Mouse (Mus musculus): ENCODE data around the gene Slco2b1. TPM values are rescaled to one million over a fixed set of nuclear protein-coding genes. Genes with fewer than 3 reads are reported as not detected.

Slco2b1 gene
- total RNA-seq (2023) = under 1 TPM; 0.27 to 0.47 TPM

DNA sequence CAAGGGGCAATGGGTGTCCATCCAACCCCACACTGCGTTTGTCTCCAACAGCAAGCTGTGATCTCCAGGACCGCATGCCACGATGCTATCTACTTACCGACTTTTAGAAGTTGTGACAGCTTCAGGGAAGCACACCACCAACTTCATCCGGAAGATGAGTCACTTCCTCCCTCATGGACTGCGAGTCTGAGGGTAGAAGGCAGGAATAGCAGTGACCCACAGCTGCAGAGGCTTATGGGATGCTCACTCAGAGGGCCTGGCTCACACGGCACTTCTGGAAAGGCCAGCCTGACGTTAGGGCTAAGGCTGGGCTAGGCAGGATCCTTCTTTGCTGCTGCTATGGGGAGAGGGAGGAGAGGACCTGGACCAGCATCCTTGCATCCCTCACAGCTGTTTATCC lies at the start of gene Slco2b1:
Gene Slco2b1, minus strand, starts transcription at position 175 of the 400 bp plus-strand sequence.

DNA sequence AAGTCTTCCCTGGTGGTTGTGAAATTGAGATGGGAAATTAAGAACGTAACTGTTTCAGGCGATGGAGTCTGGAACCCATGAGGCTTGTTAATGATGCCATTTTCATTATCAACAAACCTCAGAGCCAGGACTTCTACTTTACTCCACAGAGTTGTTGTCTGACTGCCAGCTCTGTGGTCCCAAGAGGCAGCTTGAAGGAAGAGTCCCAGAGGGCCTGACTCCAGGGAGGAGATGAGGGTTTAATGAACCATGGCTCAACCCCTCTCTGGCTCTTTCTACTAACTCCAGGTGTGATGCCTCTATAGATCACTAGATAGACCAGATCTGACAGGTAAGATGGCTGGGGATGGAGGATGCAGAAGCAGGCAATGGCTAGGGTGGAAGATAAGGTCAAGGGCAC lies 18.8 kb upstream of the Slco2b1 start, which contains the start of gene Olfr520:
Gene Olfr520, plus strand, starts transcription at position 301 of the 400 bp plus-strand sequence.

GRCm38 (mm10) chr7:99626376-99627270 lies 84.5 kb downstream of the Slco2b1 start, which contains the start of gene Tpbgl:
Gene Tpbgl, minus strand, starts transcription at chr7:99627103.

Other genes with a start within 250 kb of the Slco2b1 start
- gene Klhl35, start 245.3 kb downstream of the Slco2b1 start, total RNA-seq (2023) = 1 to 10 TPM in 1 of 2 experiments, under 1 TPM in 1; 0.95 to 1.2 TPM
- 1,000 to 10,000 TPM; 1,613 to 1,712 TPM for gene Rps3, start 227.6 kb downstream of the Slco2b1 start, total RNA-seq (2023)
- gene Arrb1, start 175.9 kb downstream of the Slco2b1 start, total RNA-seq (2023) = 10 to 100 TPM; 93.7 to 98.7 TPM
- gene Tpbgl, start 84.2 kb downstream of the Slco2b1 start, total RNA-seq (2023) = 1 to 10 TPM; 3.3 to 4.3 TPM
- not detected for gene Olfr520, start 18.9 kb upstream of the Slco2b1 start, total RNA-seq (2023)
- not detected for gene Olfr521, start 52.2 kb upstream of the Slco2b1 start, total RNA-seq (2023)
- 1 to 10 TPM; 5.5 to 7.6 TPM for gene Neu3, start 117.1 kb upstream of the Slco2b1 start, total RNA-seq (2023)
- gene Xrra1, start 147.8 kb upstream of the Slco2b1 start, total RNA-seq (2023) = not detected
- gene Spcs2, start 152.1 kb upstream of the Slco2b1 start, total RNA-seq (2023) = 100 to 1,000 TPM; 116 to 119 TPM